Mouse (Mus musculus): ENCODE measurements around the gene Cdca3. TPM values are rescaled to one million over a fixed set of nuclear protein-coding genes. Genes with fewer than 3 reads are reported as not detected.

The Cdca3 gene
- polyA plus RNA-seq, 1 experiment = 218 TPM

- Histone ChIP-seq H3K27me3 (ENCODE audit: control insufficient read depth, insufficient read depth, low read length) (no peaks in the 10 kb centered on the region), H3K36me3 (ENCODE audit: control insufficient read depth, insufficient read depth, low read length) (peaks cover 5% of the 10 kb centered on the region), H3K4me1 (ENCODE audit: control insufficient read depth, insufficient read depth, low read length) (peaks cover 42% of the 10 kb centered on the region), H3K4me3 (ENCODE audit: control insufficient read depth, low read depth, low read length) (peak overlapping the region; percentile 83), H3K27ac (ENCODE audit: control insufficient read depth, insufficient read depth, low read depth, low read length) (peak overlapping the region; percentile 99)
- no peak for TF ChIP-seq CTCF (IDR thresholded peaks at IDR 0.05; ENCODE audit: control insufficient read depth, insufficient read depth, insufficient replicate concordance, low read depth, low read length)
- no peak for TF ChIP-seq POLR2A (IDR thresholded peaks at IDR 0.05; ENCODE audit: control insufficient read depth, low read depth, low read length)
Observed at GRCm38 (mm10) chr6:124814448-124814847, 14.9 kb upstream of the Cdca3 start.

- H3K27ac ChIP-seq (ENCODE audit: control insufficient read depth, insufficient read depth, low read depth, low read length) = peak overlapping the region; percentile 99
- no peak for TF ChIP-seq CTCF (IDR thresholded peaks at IDR 0.05; ENCODE audit: control insufficient read depth, insufficient read depth, insufficient replicate concordance, low read depth, low read length)
- peaks cover 38% of the 10 kb centered on the region for H3K4me1 ChIP-seq (ENCODE audit: control insufficient read depth, insufficient read depth, low read length)
- no peaks in the 10 kb centered on the region for H3K27me3 ChIP-seq (ENCODE audit: control insufficient read depth, insufficient read depth, low read length)
- H3K4me3 ChIP-seq (ENCODE audit: control insufficient read depth, low read depth, low read length) = peak overlapping the region; percentile 83
- H3K36me3 ChIP-seq (ENCODE audit: control insufficient read depth, insufficient read depth, low read length) = peaks cover 5% of the 10 kb centered on the region
Observed at GRCm38 (mm10) chr6:124814858-124815774, 14.2 kb upstream of the Cdca3 start.

DNA sequence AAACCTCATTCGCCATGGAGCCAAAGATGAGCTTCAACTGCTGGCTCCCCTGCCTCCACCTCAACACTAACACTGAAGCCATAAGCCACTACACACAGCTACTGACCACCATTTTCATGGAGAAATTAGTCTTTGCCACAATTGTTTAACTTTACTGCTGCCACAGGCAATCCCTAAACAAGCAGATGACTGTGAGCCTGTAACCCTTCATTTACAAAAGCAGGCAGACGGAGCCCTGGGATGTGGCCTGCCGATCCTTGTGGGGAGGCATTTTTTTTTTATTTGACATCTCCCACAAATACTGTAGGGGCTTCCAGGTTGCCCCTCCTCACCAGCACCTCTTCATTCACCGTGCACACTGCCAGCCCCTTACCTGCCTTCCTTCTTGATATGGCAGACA lies 12.7 kb upstream of the Cdca3 start:
- Histone ChIP-seq H3K27ac (ENCODE audit: control insufficient read depth, insufficient read depth, low read depth, low read length) (no peak overlapping the region), H3K4me3 (ENCODE audit: control insufficient read depth, low read depth, low read length) (no peak overlapping the region; the same call in 1 of the 2 replicates), H3K4me1 (ENCODE audit: control insufficient read depth, insufficient read depth, low read length) (peaks cover 37% of the 10 kb centered on the region), H3K27me3 (ENCODE audit: control insufficient read depth, insufficient read depth, low read length) (no peaks in the 10 kb centered on the region), H3K36me3 (ENCODE audit: control insufficient read depth, insufficient read depth, low read length) (peaks cover 5% of the 10 kb centered on the region)
- TF ChIP-seq CTCF (IDR thresholded peaks at IDR 0.05; ENCODE audit: control insufficient read depth, insufficient read depth, insufficient replicate concordance, low read depth, low read length) (no peak), POLR2A (IDR thresholded peaks at IDR 0.05; ENCODE audit: control insufficient read depth, low read depth, low read length) (no peak)

- TF ChIP-seq POLR2A (IDR thresholded peaks at IDR 0.05; ENCODE audit: control insufficient read depth, low read depth, low read length) (no peak), CTCF (IDR thresholded peaks at IDR 0.05; ENCODE audit: control insufficient read depth, insufficient read depth, insufficient replicate concordance, low read depth, low read length) (no peak)
- Histone ChIP-seq H3K36me3 (ENCODE audit: control insufficient read depth, insufficient read depth, low read length) (peaks cover 4% of the 10 kb centered on the region), H3K4me1 (ENCODE audit: control insufficient read depth, insufficient read depth, low read length) (peaks cover 33% of the 10 kb centered on the region), H3K27me3 (ENCODE audit: control insufficient read depth, insufficient read depth, low read length) (no peaks in the 10 kb centered on the region), H3K4me3 (ENCODE audit: control insufficient read depth, low read depth, low read length) (no peak overlapping the region), H3K27ac (ENCODE audit: control insufficient read depth, insufficient read depth, low read depth, low read length) (no peak overlapping the region)
Observed at GRCm38 (mm10) chr6:124817125-124817524, 12.2 kb upstream of the Cdca3 start.

GRCm38 (mm10) chr6:124817563-124817962 lies 11.8 kb upstream of the Cdca3 start:
- Histone ChIP-seq H3K27ac (ENCODE audit: control insufficient read depth, insufficient read depth, low read depth, low read length) (no peak overlapping the region), H3K4me1 (ENCODE audit: control insufficient read depth, insufficient read depth, low read length) (peaks cover 28% of the 10 kb centered on the region), H3K27me3 (ENCODE audit: control insufficient read depth, insufficient read depth, low read length) (no peaks in the 10 kb centered on the region), H3K36me3 (ENCODE audit: control insufficient read depth, insufficient read depth, low read length) (peaks cover 3% of the 10 kb centered on the region), H3K4me3 (ENCODE audit: control insufficient read depth, low read depth, low read length) (no peak overlapping the region)
- TF ChIP-seq CTCF (IDR thresholded peaks at IDR 0.05; ENCODE audit: control insufficient read depth, insufficient read depth, insufficient replicate concordance, low read depth, low read length) = no peak
- TF ChIP-seq POLR2A (IDR thresholded peaks at IDR 0.05; ENCODE audit: control insufficient read depth, low read depth, low read length) = no peak

GRCm38 (mm10) chr6:124817971-124818370 lies 11.4 kb upstream of the Cdca3 start:
- Histone ChIP-seq H3K27me3 (ENCODE audit: control insufficient read depth, insufficient read depth, low read length) (no peaks in the 10 kb centered on the region), H3K36me3 (ENCODE audit: control insufficient read depth, insufficient read depth, low read length) (peaks cover 3% of the 10 kb centered on the region), H3K27ac (ENCODE audit: control insufficient read depth, insufficient read depth, low read depth, low read length) (no peak overlapping the region), H3K4me1 (ENCODE audit: control insufficient read depth, insufficient read depth, low read length) (peaks cover 24% of the 10 kb centered on the region), H3K4me3 (ENCODE audit: control insufficient read depth, low read depth, low read length) (no peak overlapping the region)
- TF ChIP-seq POLR2A (IDR thresholded peaks at IDR 0.05; ENCODE audit: control insufficient read depth, low read depth, low read length) = no peak
- TF ChIP-seq CTCF (IDR thresholded peaks at IDR 0.05; ENCODE audit: control insufficient read depth, insufficient read depth, insufficient replicate concordance, low read depth, low read length) = no peak

- TF ChIP-seq POLR2A (IDR thresholded peaks at IDR 0.05; ENCODE audit: control insufficient read depth, low read depth, low read length) = no peak
- no peak for TF ChIP-seq CTCF (IDR thresholded peaks at IDR 0.05; ENCODE audit: control insufficient read depth, insufficient read depth, insufficient replicate concordance, low read depth, low read length)
- H3K36me3 ChIP-seq (ENCODE audit: control insufficient read depth, insufficient read depth, low read length) = peaks cover 8% of the 10 kb centered on the region
- no peak overlapping the region for H3K4me3 ChIP-seq (ENCODE audit: control insufficient read depth, low read depth, low read length)
- peaks cover 2% of the 10 kb centered on the region; the same call in 1 of the 2 replicates for H3K4me1 ChIP-seq (ENCODE audit: control insufficient read depth, insufficient read depth, low read length)
- no peaks in the 10 kb centered on the region for H3K27me3 ChIP-seq (ENCODE audit: control insufficient read depth, insufficient read depth, low read length)
- H3K27ac ChIP-seq (ENCODE audit: control insufficient read depth, insufficient read depth, low read depth, low read length) = no peak overlapping the region
Observed at GRCm38 (mm10) chr6:124820891-124821290, 8.5 kb upstream of the Cdca3 start.

Measured in testis, adult 2 months (tissue).